ENCODE assay signal across 8 mouse cellular contexts in the genomic region with DNA sequence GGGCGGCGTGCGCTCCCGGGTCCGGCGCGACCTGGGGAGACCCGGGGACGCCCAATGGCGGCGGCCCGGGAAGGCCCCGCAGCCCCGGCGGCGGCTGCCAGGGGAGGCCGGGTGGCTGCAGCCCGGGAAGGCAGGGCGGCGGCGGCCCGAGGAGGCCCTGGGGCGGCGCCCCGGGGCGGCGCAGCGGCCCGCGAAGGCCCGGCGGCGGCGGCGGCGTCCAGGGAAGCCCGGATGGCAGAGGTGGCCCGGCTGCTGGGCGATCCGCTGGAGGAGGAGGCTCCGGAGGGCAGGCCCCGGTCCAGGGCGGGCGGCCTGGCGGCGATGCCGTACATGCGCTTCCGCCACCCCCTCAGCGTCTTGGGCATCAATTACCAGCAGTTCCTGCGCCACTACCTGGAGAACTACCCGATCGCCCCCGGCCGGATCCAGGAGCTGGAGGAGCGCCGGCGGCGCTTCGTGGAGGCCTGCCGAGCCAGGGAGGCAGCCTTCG. TPM values are rescaled to one million over a fixed set of nuclear protein-coding genes. Genes with fewer than 3 reads are reported as not detected.
DNase-seq lines count a peak whose midpoint lies in the region; ATAC-seq and TF ChIP-seq lines count a peak whose summit lies in the region.

No protein-coding gene starts in this region.

- H3K4me2 ChIP-seq in hindbrain, embryonic 11.5 days (replicated peaks; ENCODE audit: low read depth, low read length), result peak overlapping the region; percentile 79
- H3K4me2 ChIP-seq in lung, postnatal 0 days (replicated peaks; ENCODE audit: low read depth, low read length), result peak overlapping the region; percentile 83

- in situ Hi-C loops in ES-E14 (cut with MboI; ENCODE audit: low sequenced_read_pairs in 2 of 2, unreplicated experiment in 2 of 2), result loop anchor here in 1 of 2 experiments (10.0 kb wide), 1 partner anchor 63 kb away; no protein-coding TSS in a partner anchor

- peaks cover 4 to 7% of the 10 kb centered on the region in 2 experiments; a peak in 3 of 4 replicates for H3K4me1 ChIP-seq in ES-E14 (ENCODE audit: control insufficient read depth in 2 of 2, insufficient read depth in 2 of 2, low read length in 2 of 2, poor library complexity in 1 of 2)
- no peaks in the 10 kb centered on the region for H3K4me1 ChIP-seq in hindbrain, embryonic 11.5 days (replicated peaks; ENCODE audit: control insufficient read depth, insufficient read depth, low read length)
- no peaks in the 10 kb centered on the region for H3K4me1 ChIP-seq in lung, postnatal 0 days (ENCODE audit: insufficient read depth, low read depth, low read length)

- peak overlapping the region; percentile 80 to 96 for H3K4me3 ChIP-seq in ES-E14 (ENCODE audit: insufficient read depth in 1 of 2, low read depth in 1 of 2, low read length in 2 of 2, poor library complexity in 1 of 2, severe bottlenecking in 1 of 2)
- H3K4me3 ChIP-seq in hindbrain, embryonic 11.5 days (ENCODE audit: low read depth, low read length), result peak overlapping the region; percentile 74
- peak overlapping the region; percentile 75 for H3K4me3 ChIP-seq in lung, postnatal 0 days (ENCODE audit: low read depth, low read length)

- TF ChIP-seq EP300 in lung, postnatal 0 days (IDR thresholded peaks at IDR 0.05), result no peak

- WGBS in hindbrain, embryonic 11.5 days, result 0% methylated on average over 39 of the region's 62 CpGs
- 2% methylated on average over 36 of the region's 62 CpGs for WGBS in lung, postnatal 0 days

- H3K9ac ChIP-seq in ES-E14 (ENCODE audit: insufficient read depth, low read depth, low read length, poor library complexity, severe bottlenecking), result peak overlapping the region; percentile 99
- H3K9ac ChIP-seq in hindbrain, embryonic 11.5 days (ENCODE audit: low read depth, low read length), result peak overlapping the region; percentile 99
- H3K9ac ChIP-seq in lung, postnatal 0 days (replicated peaks; ENCODE audit: low read depth), result peak overlapping the region; percentile 70

- no peaks in the 10 kb centered on the region for H3K9me3 ChIP-seq in ES-E14 (ENCODE audit: control insufficient read depth, insufficient read depth, low read depth, low read length)
- H3K9me3 ChIP-seq in hindbrain, embryonic 11.5 days (ENCODE audit: control insufficient read depth, low read length), result no peaks in the 10 kb centered on the region
- H3K9me3 ChIP-seq in lung, postnatal 0 days (ENCODE audit: low read length), result no peaks in the 10 kb centered on the region

- H3K27ac ChIP-seq in ES-E14 (ENCODE audit: insufficient read depth, low read depth, low read length, poor library complexity, severe bottlenecking), result peak overlapping the region; percentile 61
- peak overlapping the region; percentile 90 for H3K27ac ChIP-seq in hindbrain, embryonic 11.5 days (ENCODE audit: low read depth, low read length)
- H3K27ac ChIP-seq in lung, postnatal 0 days (ENCODE audit: low read length), result peak overlapping the region; percentile 85

- no peak for DNase-seq in ES-E14 (ENCODE audit: low read depth, low spot score)
- peak; percentile 67 to 73 for DNase-seq in cerebellum, adult 18-20 months
- DNase-seq in forelimb bud, embryonic 11.5 days (ENCODE audit: low read depth, low spot score), result peak; percentile 41
- DNase-seq in hindbrain, embryonic 11.5 days (ENCODE audit: low spot score), result peak; percentile 70
- DNase-seq in layer of hippocampus, postnatal 25 days (ENCODE audit: extremely low spot score in 1 of 2, low spot score in 1 of 2), result peak; percentile 27 to 58
- DNase-seq in lung, postnatal 0 days (ENCODE audit: low spot score), result peak; percentile 51
- DNase-seq in retina, embryonic 14.5 days (ENCODE audit: low spot score), result peak; percentile 60
- DNase-seq in urinary bladder, postnatal 4 days (ENCODE audit: low spot score in 2 of 2), result peak; percentile 47 to 61

- H3K27me3 ChIP-seq in hindbrain, embryonic 11.5 days (ENCODE audit: control insufficient read depth, insufficient read depth, low read length), result no peaks in the 10 kb centered on the region; the same call in 1 of the 2 replicates
- no peaks in the 10 kb centered on the region for H3K27me3 ChIP-seq in lung, postnatal 0 days (replicated peaks; ENCODE audit: insufficient read depth, low read length)

- ATAC-seq in hindbrain, embryonic 11.5 days (ENCODE audit: low FRiP score), result peak; percentile 83
- ATAC-seq in lung, postnatal 0 days, result peak; percentile 78

- TF ChIP-seq CTCF in lung, postnatal 0 days (IDR thresholded peaks at IDR 0.05), result no peak

- peaks cover 2% of the 10 kb centered on the region; the same call in 1 of the 2 replicates for H3K36me3 ChIP-seq in ES-E14 (ENCODE audit: control insufficient read depth, insufficient read depth, low read length, poor library complexity, severe bottlenecking)
- H3K36me3 ChIP-seq in hindbrain, embryonic 11.5 days (ENCODE audit: control insufficient read depth, insufficient read depth, low read length), result peaks cover 5% of the 10 kb centered on the region; the same call in 1 of the 2 replicates
- H3K36me3 ChIP-seq in lung, postnatal 0 days (ENCODE audit: insufficient read depth, low read length), result no peaks in the 10 kb centered on the region

TF ChIP-seq in ES-E14, 5 proteins besides CTCF, POLR2A, EP300 and RAD21:
- TF ChIP-seq ZC3H11A (IDR thresholded peaks at IDR 0.05; ENCODE audit: borderline replicate concordance, low read depth, low read length), result no peak
- no peak for TF ChIP-seq ZNF384 (IDR thresholded peaks at IDR 0.05; ENCODE audit: low read depth, low read length)
- no peak for TF ChIP-seq CHD2 (IDR thresholded peaks at IDR 0.05; ENCODE audit: low read depth, low read length)
- no peak for TF ChIP-seq HCFC1 (IDR thresholded peaks at IDR 0.05; ENCODE audit: borderline replicate concordance, insufficient read depth, low read length)
- TF ChIP-seq MAFK (IDR thresholded peaks at IDR 0.05; ENCODE audit: insufficient read depth, low read depth, low read length), result no peak

RNA-seq across cellular contexts. Expression of a gene that starts 0.4 kb away (rescaled TPM):
- 15.3 and 18.5 TPM in 2 replicates for total RNA-seq in ES-E14 (2012; rRNA removed)
- polyA plus RNA-seq in hindbrain, embryonic 11.5 days (2014; fragmentation: Nextera tagmentation; extraction: Ambion mirVana), result 7.2 and 12.7 TPM in 2 replicates
- 10 to 100 TPM; 53.5 to 62.9 TPM for total RNA-seq in layer of hippocampus, postnatal 25 days (2021)
- 3.0 and 4.3 TPM in 2 replicates for polyA plus RNA-seq in lung, postnatal 0 days (2015; fragmentation: Nextera tagmentation; extraction: Ambion mirVana)

RNA-seq across cellular contexts. Expression of a gene that starts 9.5 kb away (rescaled TPM):
- total RNA-seq in ES-E14 (2012; rRNA removed), result 4.3 and 4.6 TPM in 2 replicates
- 17.4 and 19.0 TPM in 2 replicates for polyA plus RNA-seq in hindbrain, embryonic 11.5 days (2014; fragmentation: Nextera tagmentation; extraction: Ambion mirVana)
- total RNA-seq in layer of hippocampus, postnatal 25 days (2021), result 10 to 100 TPM; 35.6 to 39.2 TPM
- 12.1 and 12.9 TPM in 2 replicates for polyA plus RNA-seq in lung, postnatal 0 days (2015; fragmentation: Nextera tagmentation; extraction: Ambion mirVana)

RNA-seq across cellular contexts. Expression of a gene that starts 22.9 kb away (rescaled TPM):
- total RNA-seq in ES-E14 (2012; rRNA removed), result 0.16 and 0.58 TPM in 2 replicates
- 0.46 and 0.52 TPM in 2 replicates for polyA plus RNA-seq in hindbrain, embryonic 11.5 days (2014; fragmentation: Nextera tagmentation; extraction: Ambion mirVana)
- total RNA-seq in layer of hippocampus, postnatal 25 days (2021), result under 1 TPM; 0.27 to 0.38 TPM
- 0.10 and 0.18 TPM in 2 replicates for polyA plus RNA-seq in lung, postnatal 0 days (2015; fragmentation: Nextera tagmentation; extraction: Ambion mirVana)

RNA-seq across cellular contexts. Expression of a gene that starts 34.0 kb away (rescaled TPM):
- total RNA-seq in ES-E14 (2012; rRNA removed), result 4.1 and 17.4 TPM in 2 replicates
- 77.4 and 86.1 TPM in 2 replicates for polyA plus RNA-seq in hindbrain, embryonic 11.5 days (2014; fragmentation: Nextera tagmentation; extraction: Ambion mirVana)
- 1 to 10 TPM; 2.5 to 3.0 TPM for total RNA-seq in layer of hippocampus, postnatal 25 days (2021)
- 0.10 and 0.24 TPM in 2 replicates for polyA plus RNA-seq in lung, postnatal 0 days (2015; fragmentation: Nextera tagmentation; extraction: Ambion mirVana)

RNA-seq across cellular contexts. Expression of a gene that starts 43.8 kb away (rescaled TPM):
- total RNA-seq in ES-E14 (2012; rRNA removed), result 124 and 159 TPM in 2 replicates
- 189 and 201 TPM in 2 replicates for polyA plus RNA-seq in hindbrain, embryonic 11.5 days (2014; fragmentation: Nextera tagmentation; extraction: Ambion mirVana)
- total RNA-seq in layer of hippocampus, postnatal 25 days (2021), result 10 to 100 TPM; 37.7 to 47.0 TPM
- 51.8 and 54.8 TPM in 2 replicates for polyA plus RNA-seq in lung, postnatal 0 days (2015; fragmentation: Nextera tagmentation; extraction: Ambion mirVana)
